Mouse (Mus musculus) liver, embryonic 13.5 days (tissue): ENCODE results near the gene Olfr1357. TPM values are rescaled to one million over a fixed set of nuclear protein-coding genes. Genes with fewer than 3 reads are reported as not detected.

Experiments used
- ATAC-seq: fragments of 200-750 bp; cut with Nextera tagmentation; 2 replicates; pipeline ENCODE4 v1.8.0; 2017; ENCODE audit warnings: low read depth, mild to moderate bottlenecking, moderate number of reproducible peaks, moderate library complexity
- DNase-seq: peaks from one replicate; pipeline ENCODE4 v3.0.0; 2022
- H3K27ac ChIP-seq: fragments of 300-500 bp; sonication (generic); 2 replicates; pipeline ENCODE4 v1.5.1; 2015; ENCODE audit warnings: moderate library complexity, mild to moderate bottlenecking, inconsistent platforms
- H3K27me3 ChIP-seq: fragments of 300-500 bp; sonication (generic); 2 replicates; pipeline ENCODE4 v1.6.1; 2015; ENCODE audit warnings: mild to moderate bottlenecking, inconsistent platforms
- H3K36me3 ChIP-seq: fragments of 300-500 bp; sonication (generic); 2 replicates; pipeline ENCODE4 v1.6.1; 2015; ENCODE audit warnings: mild to moderate bottlenecking, inconsistent platforms
- H3K4me1 ChIP-seq: fragments of 300-500 bp; sonication (generic); replicated peaks from 2 replicates; pipeline ENCODE4 v1.6.1; 2015; ENCODE audit warnings: inconsistent platforms
- H3K4me2 ChIP-seq: fragments of 300-500 bp; sonication (generic); 2 replicates; pipeline ENCODE4 v1.6.1; 2015; ENCODE audit warnings: inconsistent platforms, mild to moderate bottlenecking, moderate library complexity
- H3K4me3 ChIP-seq: fragments of 300-500 bp; sonication (generic); replicated peaks from 2 replicates; pipeline ENCODE4 v1.5.1; 2015; ENCODE audit warnings: mild to moderate bottlenecking, inconsistent platforms
- H3K9ac ChIP-seq: fragments of 300-500 bp; sonication (generic); 2 replicates; pipeline ENCODE4 v1.6.1; 2015; ENCODE audit warnings: mild to moderate bottlenecking, inconsistent platforms
- H3K9me3 ChIP-seq: fragments of 300-500 bp; sonication (generic); replicated peaks from 2 replicates; pipeline ENCODE4 v1.6.1; 2016; ENCODE audit warnings: inconsistent platforms
- WGBS: fragments of 180-500 bp; shearing (Covaris S2); methylation state at CpG from one replicate; pipeline ENCODE4 v1.1.7; 2015; ENCODE audit not compliant: insufficient replicate concordance; 5-methylcytosine and 5-hydroxymethylcytosine counted together
- polyA plus RNA-seq: library from polyadenylated mRNA; unstranded; fragments of >200 nt; fragmentation: Nextera tagmentation; extraction: Ambion mirVana; gene quantifications from 2 replicates; pipeline ENCODE4 v1.2.1, GENCODE M21; 2015

Gene Olfr1357
- polyA plus RNA-seq, 1 experiment from 2014 or later = not detected

DNA sequence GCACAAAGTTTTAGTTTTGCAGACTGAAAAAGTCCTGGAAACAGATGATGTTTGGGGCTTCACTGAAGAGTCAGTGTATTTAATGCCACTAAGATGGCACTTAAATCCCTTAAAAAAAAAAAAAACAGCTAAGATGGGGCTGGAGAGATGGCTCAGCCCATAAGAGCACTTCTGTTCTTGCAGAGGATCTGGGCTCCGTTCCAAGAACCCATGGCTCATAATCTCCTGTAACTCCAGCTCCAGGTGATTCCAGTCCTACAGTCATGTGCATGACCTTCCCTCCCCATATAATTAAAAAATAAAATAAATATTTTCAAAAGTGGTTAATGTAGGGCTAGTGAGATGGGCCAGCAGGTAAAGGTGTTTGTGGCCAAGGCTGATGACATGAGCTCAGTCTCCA, 52.8 kb downstream of the Olfr1357 start:
- ATAC-seq = no peak
- Histone ChIP-seq H3K4me2 (no peak overlapping the region), H3K27me3 (no peaks in the 10 kb centered on the region), H3K4me3 (no peak overlapping the region), H3K9ac (no peak overlapping the region), H3K36me3 (no peaks in the 10 kb centered on the region), H3K9me3 (no peaks in the 10 kb centered on the region), H3K27ac (no peak overlapping the region), H3K4me1 (no peaks in the 10 kb centered on the region)
- 72% methylated on average over 1 of the region's 1 CpGs for WGBS
- no peak for DNase-seq

Other genes with a start within 250 kb of the Olfr1357 start
- gene Rrp1, start 205.0 kb downstream of the Olfr1357 start, polyA plus RNA-seq = 160 and 177 TPM in 2 replicates
- gene Cstb, start 192.4 kb downstream of the Olfr1357 start, polyA plus RNA-seq = 97.6 and 107 TPM in 2 replicates
- gene Pdxk, start 153.1 kb downstream of the Olfr1357 start, polyA plus RNA-seq = 5.8 and 7.0 TPM in 2 replicates
- not detected in 2 replicates for gene Olfr1358, start 100.6 kb downstream of the Olfr1357 start, polyA plus RNA-seq
- 16.7 and 17.4 TPM in 2 replicates for gene Ilvbl, start 43.7 kb downstream of the Olfr1357 start, polyA plus RNA-seq
- 1.8 TPM in 2 replicates for gene Syde1, start 26.1 kb downstream of the Olfr1357 start, polyA plus RNA-seq
- gene Casp14, start 100.2 kb upstream of the Olfr1357 start, polyA plus RNA-seq = not detected in 2 replicates
- gene Ccdc105, start 135.0 kb upstream of the Olfr1357 start, polyA plus RNA-seq = not detected in 2 replicates
- gene Slc1a6, start 162.4 kb upstream of the Olfr1357 start, polyA plus RNA-seq = 0.28 and 0.38 TPM in 2 replicates
- not detected in 2 replicates for gene Olfr1356, start 234.1 kb upstream of the Olfr1357 start, polyA plus RNA-seq